Mouse (Mus musculus) limb, embryonic 10.5 days (tissue): ENCODE data around the gene Sirt5. TPM values are rescaled to one million over a fixed set of nuclear protein-coding genes. Genes with fewer than 3 reads are reported as not detected.

ENCODE experiments used
- DNase-seq: peaks from one replicate; pipeline ENCODE4 v3.0.0-alpha.2; 2017; ENCODE audit warnings: low spot score
- H3K27ac ChIP-seq: fragments of 300-500 bp; sonication (generic); 2 replicates; pipeline ENCODE4 v1.5.1; 2016; ENCODE audit warnings: mild to moderate bottlenecking
- H3K27me3 ChIP-seq: fragments of 300-500 bp; sonication (generic); 2 replicates; pipeline ENCODE4 v1.6.1; 2016; ENCODE audit warnings: low read depth, mild to moderate bottlenecking; ENCODE audit not compliant: poor library complexity, severe bottlenecking
- H3K36me3 ChIP-seq: fragments of 300-500 bp; sonication (generic); 2 replicates; pipeline ENCODE4 v1.6.1; 2016; ENCODE audit warnings: mild to moderate bottlenecking, moderate library complexity
- H3K4me1 ChIP-seq: fragments of 300-500 bp; sonication (generic); 2 replicates; pipeline ENCODE4 v1.6.1; 2016
- H3K4me3 ChIP-seq: fragments of 300-500 bp; sonication (generic); 2 replicates; pipeline ENCODE4 v1.5.1; 2016; ENCODE audit warnings: mild to moderate bottlenecking, moderate library complexity
- H3K9me3 ChIP-seq: fragments of 300-500 bp; sonication (generic); replicated peaks from 2 replicates; pipeline ENCODE4 v1.6.1; 2016; ENCODE audit warnings: mild to moderate bottlenecking
- WGBS: fragments of 180-500 bp; shearing (Covaris S2); methylation state at CpG from one replicate; pipeline ENCODE4 v1.1.7; 2016; 5-methylcytosine and 5-hydroxymethylcytosine counted together
- polyA plus RNA-seq: library from polyadenylated mRNA; unstranded; fragments of >200 nt; fragmentation: Nextera tagmentation; extraction: Ambion mirVana; gene quantifications from 2 replicates; pipeline ENCODE4 v1.2.1, GENCODE M21; 2016

Sirt5 gene
- 31.9 and 41.0 TPM in 2 replicates for polyA plus RNA-seq

GRCm38 (mm10) chr13:43364985-43365824 is at the start of gene Sirt5:
Sirt5 (plus strand) TSS chr13:43365496.
- 16% methylated on average over 42 of the region's 42 CpGs for WGBS
- Histone ChIP-seq H3K27me3 (no peaks in the 10 kb centered on the region), H3K27ac (peak within 1 kb of the TSS; percentile 90), H3K4me1 (peaks cover 16% of the 10 kb centered on the region), H3K4me3 (peak within 1 kb of the TSS; percentile 68), H3K36me3 (no peaks in the 10 kb centered on the region; the same call in 1 of the 2 replicates), H3K9me3 (no peaks in the 10 kb centered on the region)
- DNase-seq = peak; percentile 97

- no peak for DNase-seq
- Histone ChIP-seq H3K4me3 (no peak overlapping the region), H3K36me3 (no peaks in the 10 kb centered on the region), H3K27me3 (no peaks in the 10 kb centered on the region), H3K27ac (no peak overlapping the region), H3K9me3 (no peaks in the 10 kb centered on the region), H3K4me1 (no peaks in the 10 kb centered on the region)
- 89% methylated on average over 5 of the region's 5 CpGs for WGBS
Observed at GRCm38 (mm10) chr13:43317411-43317810, 47.9 kb upstream of the Sirt5 start.

- Histone ChIP-seq H3K9me3 (no peaks in the 10 kb centered on the region), H3K4me3 (no peak overlapping the region), H3K4me1 (no peaks in the 10 kb centered on the region), H3K27ac (no peak overlapping the region), H3K27me3 (no peaks in the 10 kb centered on the region), H3K36me3 (no peaks in the 10 kb centered on the region)
- DNase-seq = no peak
- WGBS = 82% methylated on average over 3 of the region's 3 CpGs
Observed at GRCm38 (mm10) chr13:43319396-43319795, 45.9 kb upstream of the Sirt5 start.

GRCm38 (mm10) chr13:43321492-43321891 is 43.8 kb upstream of the Sirt5 start:
- Histone ChIP-seq H3K27me3 (no peaks in the 10 kb centered on the region), H3K4me1 (no peaks in the 10 kb centered on the region), H3K9me3 (no peaks in the 10 kb centered on the region), H3K27ac (no peak overlapping the region), H3K4me3 (no peak overlapping the region), H3K36me3 (no peaks in the 10 kb centered on the region)
- 77% methylated on average over 2 of the region's 2 CpGs for WGBS
- DNase-seq = no peak

GRCm38 (mm10) chr13:43325427-43325826 is 39.9 kb upstream of the Sirt5 start:
- no peak for DNase-seq
- Histone ChIP-seq H3K27me3 (no peaks in the 10 kb centered on the region), H3K9me3 (no peaks in the 10 kb centered on the region), H3K27ac (no peak overlapping the region), H3K4me1 (no peaks in the 10 kb centered on the region), H3K4me3 (no peak overlapping the region), H3K36me3 (no peaks in the 10 kb centered on the region)
- 72% methylated on average over 1 of the region's 1 CpGs for WGBS

GRCm38 (mm10) chr13:43331721-43332444 is 33.4 kb upstream of the Sirt5 start:
- Histone ChIP-seq H3K36me3 (no peaks in the 10 kb centered on the region), H3K27ac (no peak overlapping the region), H3K4me3 (no peak overlapping the region), H3K4me1 (no peaks in the 10 kb centered on the region), H3K27me3 (no peaks in the 10 kb centered on the region), H3K9me3 (no peaks in the 10 kb centered on the region)
- DNase-seq = no peak
- 54% methylated on average over 11 of the region's 11 CpGs for WGBS

- 40% methylated on average over 7 of the region's 7 CpGs for WGBS
- no peaks in the 10 kb centered on the region for H3K9me3 ChIP-seq
- no peaks in the 10 kb centered on the region for H3K36me3 ChIP-seq
- no peaks in the 10 kb centered on the region for H3K27me3 ChIP-seq
- H3K4me3 ChIP-seq = no peak overlapping the region
- H3K4me1 ChIP-seq = no peaks in the 10 kb centered on the region
- H3K27ac ChIP-seq = no peak overlapping the region
- no peak for DNase-seq
Observed at GRCm38 (mm10) chr13:43332591-43332990, 32.7 kb upstream of the Sirt5 start.

- no peak overlapping the region for H3K27ac ChIP-seq
- DNase-seq = no peak
- WGBS = 71% methylated on average over 12 of the region's 12 CpGs
- H3K9me3 ChIP-seq = no peaks in the 10 kb centered on the region
- H3K27me3 ChIP-seq = no peaks in the 10 kb centered on the region
- no peak overlapping the region for H3K4me3 ChIP-seq
- no peaks in the 10 kb centered on the region for H3K36me3 ChIP-seq
- peaks cover 3% of the 10 kb centered on the region; the same call in 1 of the 2 replicates for H3K4me1 ChIP-seq
Observed at GRCm38 (mm10) chr13:43336425-43337221, 28.7 kb upstream of the Sirt5 start.

GRCm38 (mm10) chr13:43338001-43338400 is 27.3 kb upstream of the Sirt5 start:
- H3K27me3 ChIP-seq = no peaks in the 10 kb centered on the region
- no peak for DNase-seq
- no peaks in the 10 kb centered on the region for H3K9me3 ChIP-seq
- H3K36me3 ChIP-seq = no peaks in the 10 kb centered on the region
- no peak overlapping the region for H3K27ac ChIP-seq
- H3K4me3 ChIP-seq = no peak overlapping the region
- WGBS = 92% methylated on average over 8 of the region's 8 CpGs
- H3K4me1 ChIP-seq = peaks cover 3% of the 10 kb centered on the region; the same call in 1 of the 2 replicates

GRCm38 (mm10) chr13:43338632-43339031 is 26.7 kb upstream of the Sirt5 start:
- DNase-seq = no peak
- peak overlapping the region; percentile 16; the same call in 1 of the 2 replicates for H3K27ac ChIP-seq
- no peaks in the 10 kb centered on the region for H3K9me3 ChIP-seq
- H3K4me3 ChIP-seq = no peak overlapping the region
- no peaks in the 10 kb centered on the region for H3K36me3 ChIP-seq
- no peaks in the 10 kb centered on the region for H3K27me3 ChIP-seq
- H3K4me1 ChIP-seq = peaks cover 3% of the 10 kb centered on the region; the same call in 1 of the 2 replicates
- WGBS = 93% methylated on average over 4 of the region's 4 CpGs

- H3K27me3 ChIP-seq = no peaks in the 10 kb centered on the region
- H3K27ac ChIP-seq = no peak overlapping the region
- H3K36me3 ChIP-seq = no peaks in the 10 kb centered on the region
- DNase-seq = no peak
- H3K4me1 ChIP-seq = no peaks in the 10 kb centered on the region
- no peak overlapping the region for H3K4me3 ChIP-seq
- no peaks in the 10 kb centered on the region for H3K9me3 ChIP-seq
Observed at GRCm38 (mm10) chr13:43346825-43347224, 18.5 kb upstream of the Sirt5 start.

- H3K4me1 ChIP-seq = no peaks in the 10 kb centered on the region
- no peak overlapping the region for H3K27ac ChIP-seq
- no peaks in the 10 kb centered on the region for H3K9me3 ChIP-seq
- no peak for DNase-seq
- H3K36me3 ChIP-seq = no peaks in the 10 kb centered on the region
- WGBS = 94% methylated on average over 8 of the region's 8 CpGs
- no peaks in the 10 kb centered on the region for H3K27me3 ChIP-seq
- H3K4me3 ChIP-seq = no peak overlapping the region
Observed at GRCm38 (mm10) chr13:43349376-43349775, 15.9 kb upstream of the Sirt5 start.
